Mouse (Mus musculus): ENCODE data around the gene Ly6g6f. TPM values are rescaled to one million over a fixed set of nuclear protein-coding genes. Genes with fewer than 3 reads are reported as not detected.
A peak's percentile ranks its signal among the peaks of the same experiment; 100 is the strongest.

Gene Ly6g6f
- polyA plus RNA-seq, 1 experiment from 2014 or later = 0.19 TPM

- Histone ChIP-seq H3K4me1 (replicated peaks) (peaks cover 41% of the 10 kb centered on the region), H3K9ac (no peak overlapping the region), H3K27me3 (no peaks in the 10 kb centered on the region), H3K4me3 (no peak overlapping the region), H3K4me2 (no peak overlapping the region), H3K27ac (no peak overlapping the region), H3K9me3 (no peaks in the 10 kb centered on the region; the same call in 1 of the 2 replicates), H3K36me3 (peaks cover 18% of the 10 kb centered on the region)
- no peak for ATAC-seq (ENCODE audit: low FRiP score)
- 92% methylated on average over 7 of the region's 7 CpGs for WGBS
These were observed 29.5 kb downstream of the Ly6g6f start for GRCm38 (mm10) chr17:35055691-35056495.

GRCm38 (mm10) chr17:35052271-35052798, 33.1 kb downstream of the Ly6g6f start:
- Histone ChIP-seq H3K27me3 (no peaks in the 10 kb centered on the region), H3K4me1 (replicated peaks) (peaks cover 38% of the 10 kb centered on the region), H3K9me3 (no peaks in the 10 kb centered on the region; the same call in 1 of the 2 replicates), H3K36me3 (peaks cover 13% of the 10 kb centered on the region), H3K27ac (peak overlapping the region; percentile 90), H3K4me3 (no peak overlapping the region), H3K9ac (peak overlapping the region; percentile 74), H3K4me2 (peak overlapping the region; percentile 61)
- ATAC-seq (ENCODE audit: low FRiP score) = no peak
- 68% methylated on average over 12 of the region's 12 CpGs for WGBS

GRCm38 (mm10) chr17:35051156-35052086, 34.0 kb downstream of the Ly6g6f start:
- Histone ChIP-seq H3K4me1 (replicated peaks) (peaks cover 41% of the 10 kb centered on the region), H3K4me3 (peak overlapping the region; percentile 43), H3K9ac (peak overlapping the region; percentile 74), H3K36me3 (peaks cover 13% of the 10 kb centered on the region), H3K27ac (peak overlapping the region; percentile 90), H3K27me3 (no peaks in the 10 kb centered on the region), H3K9me3 (no peaks in the 10 kb centered on the region; the same call in 1 of the 2 replicates), H3K4me2 (peak overlapping the region; percentile 61)
- WGBS = 4% methylated on average over 21 of the region's 21 CpGs
- ATAC-seq (ENCODE audit: low FRiP score) = peak; percentile 44; the same call in 1 of the 2 replicates

- H3K4me1 ChIP-seq (replicated peaks) = peaks cover 47% of the 10 kb centered on the region
- H3K4me2 ChIP-seq = peak overlapping the region; percentile 61
- WGBS = under 1% methylated on average over 27 of the region's 27 CpGs
- H3K9me3 ChIP-seq = no peaks in the 10 kb centered on the region; the same call in 1 of the 2 replicates
- peak overlapping the region; percentile 74 for H3K9ac ChIP-seq
- H3K4me3 ChIP-seq = peak overlapping the region; percentile 43
- H3K27ac ChIP-seq = peak overlapping the region; percentile 89
- no peak for ATAC-seq (ENCODE audit: low FRiP score)
- H3K36me3 ChIP-seq = peaks cover 7% of the 10 kb centered on the region
- no peaks in the 10 kb centered on the region for H3K27me3 ChIP-seq
These were observed 35.2 kb downstream of the Ly6g6f start for GRCm38 (mm10) chr17:35050126-35050750.

DNA sequence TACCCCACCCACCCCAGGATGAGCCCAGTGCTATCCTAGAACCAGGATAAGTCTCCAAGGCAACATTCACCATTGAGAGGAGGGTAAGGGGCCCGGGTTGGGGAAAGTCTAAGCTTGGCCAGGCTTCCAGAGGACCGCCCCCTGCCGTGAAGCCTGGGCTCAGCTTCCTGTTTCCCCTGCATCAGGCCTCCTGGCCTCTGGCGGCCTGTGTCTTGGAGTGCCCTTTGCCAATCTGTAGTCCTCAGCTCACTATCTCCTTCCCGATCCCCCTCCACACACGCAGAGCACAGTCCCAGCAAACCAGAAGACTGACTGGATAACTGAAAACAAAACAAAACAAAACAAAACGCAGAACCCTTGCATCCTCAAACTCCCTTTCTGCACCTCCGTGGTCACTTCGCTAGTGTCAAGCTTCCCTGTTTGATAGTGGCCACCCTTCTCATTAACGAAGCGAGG, 35.8 kb downstream of the Ly6g6f start, which contains the start of gene Clic1:
Gene Clic1 (plus strand): TSS at position 406 of the 456 bp plus-strand sequence.
- H3K9me3 ChIP-seq = no peaks in the 10 kb centered on the region; the same call in 1 of the 2 replicates
- no peak for ATAC-seq (ENCODE audit: low FRiP score)
- peak within 1 kb of the TSS; percentile 74 for H3K9ac ChIP-seq
- peak within 1 kb of the TSS; percentile 43 for H3K4me3 ChIP-seq
- 4% methylated on average over 11 of the region's 11 CpGs for WGBS
- H3K27me3 ChIP-seq = no peaks in the 10 kb centered on the region
- peaks cover 7% of the 10 kb centered on the region for H3K36me3 ChIP-seq
- H3K4me1 ChIP-seq (replicated peaks) = peaks cover 47% of the 10 kb centered on the region
- peak within 1 kb of the TSS; percentile 61 for H3K4me2 ChIP-seq
- peak within 1 kb of the TSS; percentile 89 for H3K27ac ChIP-seq

DNA sequence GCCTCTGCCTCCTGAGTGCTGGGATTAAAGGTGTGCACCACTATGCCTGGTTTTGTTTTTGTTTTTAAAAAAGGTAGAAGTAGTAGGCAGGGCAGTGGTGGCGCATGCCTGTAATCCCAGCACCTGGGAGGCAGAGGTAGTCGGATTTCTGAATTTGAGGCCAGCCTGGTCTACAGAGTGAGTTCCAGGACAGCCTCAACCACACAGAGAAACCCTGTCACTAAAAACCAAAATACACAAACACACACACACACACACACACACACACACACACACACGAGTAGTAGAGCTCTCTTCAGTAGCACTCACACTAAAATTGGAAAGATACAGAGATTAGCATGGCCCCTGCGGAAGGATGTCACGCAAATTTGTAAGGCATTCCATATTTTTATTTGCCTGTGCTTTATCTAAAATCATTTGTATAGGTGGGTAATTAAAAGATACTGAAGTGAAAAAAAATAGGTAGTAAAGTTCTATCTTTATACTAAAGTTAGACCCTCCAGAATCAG, 36.4 kb downstream of the Ly6g6f start:
- H3K4me1 ChIP-seq (replicated peaks) = peaks cover 47% of the 10 kb centered on the region
- H3K4me3 ChIP-seq = no peak overlapping the region
- no peak overlapping the region for H3K9ac ChIP-seq
- WGBS = 80% methylated on average over 5 of the region's 5 CpGs
- no peak for ATAC-seq (ENCODE audit: low FRiP score)
- H3K27ac ChIP-seq = peak overlapping the region; percentile 89; the same call in 1 of the 2 replicates
- no peak overlapping the region for H3K4me2 ChIP-seq
- H3K27me3 ChIP-seq = no peaks in the 10 kb centered on the region
- peaks cover 2% of the 10 kb centered on the region for H3K36me3 ChIP-seq
- H3K9me3 ChIP-seq = no peaks in the 10 kb centered on the region

GRCm38 (mm10) chr17:35048149-35048931, 37.1 kb downstream of the Ly6g6f start:
- Histone ChIP-seq H3K4me1 (replicated peaks) (peaks cover 47% of the 10 kb centered on the region), H3K9me3 (no peaks in the 10 kb centered on the region), H3K4me3 (no peak overlapping the region), H3K36me3 (no peaks in the 10 kb centered on the region), H3K27me3 (no peaks in the 10 kb centered on the region), H3K27ac (no peak overlapping the region; the same call in 1 of the 2 replicates), H3K4me2 (no peak overlapping the region), H3K9ac (no peak overlapping the region)
- ATAC-seq (ENCODE audit: low FRiP score) = no peak
- 50% methylated on average over 11 of the region's 11 CpGs for WGBS

GRCm38 (mm10) chr17:35047688-35048087, 37.7 kb downstream of the Ly6g6f start:
- Histone ChIP-seq H3K9ac (no peak overlapping the region), H3K9me3 (no peaks in the 10 kb centered on the region), H3K36me3 (no peaks in the 10 kb centered on the region), H3K4me1 (replicated peaks) (peaks cover 43% of the 10 kb centered on the region), H3K27ac (peak overlapping the region; percentile 14; the same call in 1 of the 2 replicates), H3K4me2 (no peak overlapping the region), H3K4me3 (no peak overlapping the region), H3K27me3 (no peaks in the 10 kb centered on the region)
- 58% methylated on average over 1 of the region's 1 CpGs for WGBS
- no peak for ATAC-seq (ENCODE audit: low FRiP score)

GRCm38 (mm10) chr17:35046681-35047455, 38.5 kb downstream of the Ly6g6f start, which contains the start of gene Msh5:
Gene Msh5, minus strand, starts transcription at chr17:35046745.
- 3% methylated on average over 33 of the region's 33 CpGs for WGBS
- Histone ChIP-seq H3K4me3 (peak within 1 kb of the TSS; percentile 55), H3K27ac (peak within 1 kb of the TSS; percentile 69), H3K9ac (peak within 1 kb of the TSS; percentile 83), H3K36me3 (no peaks in the 10 kb centered on the region), H3K27me3 (no peaks in the 10 kb centered on the region), H3K9me3 (no peaks in the 10 kb centered on the region), H3K4me2 (peak within 1 kb of the TSS; percentile 99), H3K4me1 (replicated peaks) (peaks cover 35% of the 10 kb centered on the region)
- ATAC-seq (ENCODE audit: low FRiP score) = peak; percentile 97

All from hindbrain, embryonic 13.5 days (tissue).